In the genomic region with DNA sequence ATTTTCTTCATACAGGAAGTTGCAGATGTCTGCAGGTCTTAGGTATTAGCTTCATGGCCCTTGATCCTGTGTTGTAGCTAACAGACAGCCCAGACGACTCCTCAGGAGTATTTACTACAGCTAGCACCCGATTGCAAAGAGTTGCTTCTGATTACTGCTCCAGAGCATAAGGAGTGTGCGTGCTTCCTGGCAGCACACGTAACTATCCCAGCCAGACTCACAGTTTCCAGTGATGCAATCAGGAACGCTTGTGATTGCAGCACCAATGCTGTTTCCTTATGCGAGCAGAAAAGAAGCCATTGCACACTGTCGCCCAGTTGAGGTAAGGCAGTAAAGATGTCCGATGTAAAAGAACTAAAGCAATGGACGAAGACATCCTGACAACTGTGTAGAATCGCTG, we compare ENCODE assay signal across 23 mouse cellular contexts. TPM values are rescaled to one million over a fixed set of nuclear protein-coding genes. Genes with fewer than 3 reads are reported as not detected.
DNase-seq lines count a peak whose midpoint lies in the region; ATAC-seq and TF ChIP-seq lines count a peak whose summit lies in the region.
"Had no signal": no experiment of that assay in that cellular context is flagged by ENCODE, and none has a peak within 500 bp of the region (broad histone marks: within the 10 kb centered on the region; RNA-seq: fewer than 3 reads in every experiment).

No protein-coding gene starts in this region.

- 0 out of 2 replicates have a peak, but pooled peaks have one; percentile 25 for ATAC-seq in heart, postnatal 0 days (ENCODE audit: insufficient read depth, low read depth)
- no peak for ATAC-seq in heart, embryonic 11.5 days (replicated peaks; ENCODE audit: insufficient number of reproducible peaks, low FRiP score, low TSS enrichment)
- peak; percentile 80 for ATAC-seq in intestine, postnatal 0 days
- ATAC-seq in hindbrain, embryonic 13.5 days (ENCODE audit: low FRiP score), result no peak
- ATAC-seq: CD4-positive, CD25-positive, alpha-beta regulatory T cell, adult 4 months; midbrain, embryonic 16.5 days had no signal

- 69% methylated on average over 10 of the region's 10 CpGs for WGBS in heart, postnatal 0 days
- 83% methylated on average over 10 of the region's 10 CpGs for WGBS in heart, embryonic 11.5 days (ENCODE audit: insufficient replicate concordance)
- WGBS in intestine, postnatal 0 days, result 66% methylated on average over 10 of the region's 10 CpGs
- WGBS in hindbrain, embryonic 13.5 days, result 94% methylated on average over 10 of the region's 10 CpGs

- no peaks in the 10 kb centered on the region for H3K27me3 ChIP-seq in heart, postnatal 0 days (ENCODE audit: control insufficient read depth, insufficient read depth, low read length)
- no peaks in the 10 kb centered on the region for H3K27me3 ChIP-seq in heart, embryonic 11.5 days (ENCODE audit: control insufficient read depth, insufficient read depth, low read length)
- H3K27me3 ChIP-seq in intestine, postnatal 0 days (replicated peaks; ENCODE audit: control insufficient read depth, insufficient read depth, low read length), result no peaks in the 10 kb centered on the region
- H3K27me3 ChIP-seq in hindbrain, embryonic 13.5 days, result no peaks in the 10 kb centered on the region

- intact Hi-C loops in left cerebral cortex, postnatal 10 days (cut with DNase I), result no loop called here

- peaks cover 5% of the 10 kb centered on the region; the same call in 1 of the 2 replicates for H3K36me3 ChIP-seq in heart, postnatal 0 days (replicated peaks; ENCODE audit: control insufficient read depth, insufficient read depth, low read length)
- no peaks in the 10 kb centered on the region for H3K36me3 ChIP-seq in heart, embryonic 11.5 days (ENCODE audit: control insufficient read depth, insufficient read depth, low read length)
- no peaks in the 10 kb centered on the region for H3K36me3 ChIP-seq in intestine, postnatal 0 days (ENCODE audit: control insufficient read depth, insufficient read depth)
- H3K36me3 ChIP-seq in hindbrain, embryonic 13.5 days, result no peaks in the 10 kb centered on the region
- H3K36me3 ChIP-seq: embryonic facial prominence, embryonic 10.5 days had no signal

- no peak for TF ChIP-seq EP300 in heart, postnatal 0 days (IDR thresholded peaks at IDR 0.05; ENCODE audit: low read depth)

- H3K4me1 ChIP-seq in heart, postnatal 0 days (ENCODE audit: control insufficient read depth, insufficient read depth), result no peaks in the 10 kb centered on the region
- H3K4me1 ChIP-seq in heart, embryonic 11.5 days (ENCODE audit: control insufficient read depth, insufficient read depth, low read length), result peaks cover 8% of the 10 kb centered on the region
- no peaks in the 10 kb centered on the region for H3K4me1 ChIP-seq in intestine, postnatal 0 days (replicated peaks; ENCODE audit: control insufficient read depth, insufficient read depth, low read length)
- peaks cover 6% of the 10 kb centered on the region for H3K4me1 ChIP-seq in hindbrain, embryonic 13.5 days (replicated peaks)

- no peak overlapping the region for H3K4me3 ChIP-seq in heart, postnatal 0 days (ENCODE audit: low read depth, low read length)
- no peak overlapping the region for H3K4me3 ChIP-seq in heart, embryonic 11.5 days (ENCODE audit: low read depth, low read length)
- H3K4me3 ChIP-seq in intestine, postnatal 0 days (ENCODE audit: low read depth, low read length), result no peak overlapping the region
- H3K4me3 ChIP-seq in hindbrain, embryonic 13.5 days, result no peak overlapping the region
- H3K4me3 ChIP-seq: embryonic facial prominence, embryonic 10.5 days; gastrocnemius, adult 2 months had no signal

- TF ChIP-seq CTCF in heart, postnatal 0 days (IDR thresholded peaks at IDR 0.05; ENCODE audit: low read depth), result no peak
- no peak for TF ChIP-seq CTCF in intestine, postnatal 0 days (IDR thresholded peaks at IDR 0.05; ENCODE audit: low read depth)

- H3K27ac ChIP-seq in heart, postnatal 0 days (ENCODE audit: low read depth), result no peak overlapping the region
- no peak overlapping the region for H3K27ac ChIP-seq in heart, embryonic 11.5 days (ENCODE audit: low read depth, low read length)
- H3K27ac ChIP-seq in intestine, postnatal 0 days (ENCODE audit: low read depth, low read length), result peak overlapping the region; percentile 22; the same call in 1 of the 2 replicates
- no peak overlapping the region for H3K27ac ChIP-seq in hindbrain, embryonic 13.5 days
- H3K27ac ChIP-seq: embryonic facial prominence, embryonic 10.5 days; gastrocnemius, adult 2 months; macrophage had no signal

- H3K9ac ChIP-seq in heart, postnatal 0 days (replicated peaks; ENCODE audit: low read depth, low read length), result no peak overlapping the region
- H3K9ac ChIP-seq in heart, embryonic 11.5 days (ENCODE audit: low read depth, low read length), result no peak overlapping the region
- no peak overlapping the region for H3K9ac ChIP-seq in intestine, postnatal 0 days (ENCODE audit: low read depth, low read length)
- no peak overlapping the region for H3K9ac ChIP-seq in hindbrain, embryonic 13.5 days

- no peaks in the 10 kb centered on the region for H3K9me3 ChIP-seq in heart, postnatal 0 days (replicated peaks; ENCODE audit: control insufficient read depth, low read length)
- H3K9me3 ChIP-seq in heart, embryonic 11.5 days (replicated peaks; ENCODE audit: control insufficient read depth, low read length), result no peaks in the 10 kb centered on the region
- H3K9me3 ChIP-seq in intestine, postnatal 0 days (ENCODE audit: control insufficient read depth), result no peaks in the 10 kb centered on the region
- H3K9me3 ChIP-seq in hindbrain, embryonic 13.5 days, result no peaks in the 10 kb centered on the region
- H3K9me3 ChIP-seq: embryonic facial prominence, embryonic 10.5 days; G1E had no signal

- no peak overlapping the region for H3K4me2 ChIP-seq in heart, postnatal 0 days (ENCODE audit: low read depth, low read length)
- H3K4me2 ChIP-seq in heart, embryonic 11.5 days, result no peak overlapping the region
- H3K4me2 ChIP-seq in intestine, postnatal 0 days (replicated peaks; ENCODE audit: low read depth), result no peak overlapping the region
- H3K4me2 ChIP-seq in hindbrain, embryonic 13.5 days, result no peak overlapping the region

- peak; percentile 28 for DNase-seq in heart, postnatal 0 days (ENCODE audit: low spot score)
- peak; percentile 76 for DNase-seq in NIH3T3 (ENCODE audit: low read depth)
- peak; percentile 40 for DNase-seq in brain, adult 2 months (ENCODE audit: low read depth, low spot score)
- no peak for DNase-seq in ovary, postnatal 10 days (ENCODE audit: low spot score)
- DNase-seq in left cerebral cortex, postnatal 10 days (ENCODE audit: extremely low spot score in 1 of 2, low spot score in 2 of 2), result no peak
- DNase-seq: cerebellum, adult 11-12 months; cerebellum, postnatal 36 days; gastrocnemius, adult 2 months; kidney, adult 9 months; kidney, postnatal 36 days; layer of hippocampus, adult 9-11 months; lung, adult 2 months; right cerebral cortex, adult 18-20 months; spleen, adult 18-20 months; thymus, adult 18-20 months had no signal

RNA-seq across cellular contexts. Expression of a gene that starts 38.6 kb away (rescaled TPM):
- total RNA-seq in heart, postnatal 0 days (2014; rRNA removed; ENCODE audit: low replicate concordance), result 14.8 and 23.8 TPM in 2 replicates
- polyA plus RNA-seq in heart, postnatal 0 days (2015; fragmentation: Nextera tagmentation; extraction: Ambion mirVana), result 5.2 and 5.4 TPM in 2 replicates
- 8.3 and 12.4 TPM in 2 replicates for polyA plus RNA-seq in heart, embryonic 11.5 days (2014; fragmentation: Nextera tagmentation; extraction: Ambion mirVana)
- 8.2 and 9.5 TPM in 2 replicates for polyA plus RNA-seq in intestine, postnatal 0 days (2015; fragmentation: Nextera tagmentation; extraction: Ambion mirVana)
- 8.9 and 9.3 TPM in 2 replicates for polyA plus RNA-seq in hindbrain, embryonic 13.5 days (2015; fragmentation: Nextera tagmentation; extraction: Ambion mirVana)
- 10 to 100 TPM; 42.8 to 45.6 TPM for total RNA-seq in left cerebral cortex, postnatal 10 days (2021)

Comparison
In these comparisons a context has a peak if more than half of its experiments do, and no peak if none do; other contexts are left out.
1. ATAC-seq: peak in heart, postnatal 0 days (single experiment) and intestine, postnatal 0 days (single experiment); none in heart, embryonic 11.5 days (single experiment) and hindbrain, embryonic 13.5 days (single experiment).
2. DNase-seq: peak in heart, postnatal 0 days (single experiment), NIH3T3 (single experiment) and brain, adult 2 months (single experiment); none in ovary, postnatal 10 days (single experiment) and left cerebral cortex, postnatal 10 days (0 of 2).